Mouse (Mus musculus) testis, adult 2 months (tissue): ENCODE measurements around the gene Cd300lf.

Experiments
- CTCF ChIP-seq: fragments of 200-500 bp; IDR thresholded peaks from 2 replicates; pipeline ENCODE4 v1.5.1; 2012; ENCODE audit warnings: low read depth, mild to moderate bottlenecking, inconsistent platforms, low read length, moderate library complexity; ENCODE audit not compliant: control insufficient read depth, insufficient read depth, insufficient replicate concordance
- POLR2A ChIP-seq: fragments of 200-500 bp; IDR thresholded peaks from 2 replicates; pipeline ENCODE4 v1.6.1; 2012; ENCODE audit warnings: low read depth, mild to moderate bottlenecking, inconsistent platforms, low read length, moderate library complexity; ENCODE audit not compliant: control insufficient read depth

DNA sequence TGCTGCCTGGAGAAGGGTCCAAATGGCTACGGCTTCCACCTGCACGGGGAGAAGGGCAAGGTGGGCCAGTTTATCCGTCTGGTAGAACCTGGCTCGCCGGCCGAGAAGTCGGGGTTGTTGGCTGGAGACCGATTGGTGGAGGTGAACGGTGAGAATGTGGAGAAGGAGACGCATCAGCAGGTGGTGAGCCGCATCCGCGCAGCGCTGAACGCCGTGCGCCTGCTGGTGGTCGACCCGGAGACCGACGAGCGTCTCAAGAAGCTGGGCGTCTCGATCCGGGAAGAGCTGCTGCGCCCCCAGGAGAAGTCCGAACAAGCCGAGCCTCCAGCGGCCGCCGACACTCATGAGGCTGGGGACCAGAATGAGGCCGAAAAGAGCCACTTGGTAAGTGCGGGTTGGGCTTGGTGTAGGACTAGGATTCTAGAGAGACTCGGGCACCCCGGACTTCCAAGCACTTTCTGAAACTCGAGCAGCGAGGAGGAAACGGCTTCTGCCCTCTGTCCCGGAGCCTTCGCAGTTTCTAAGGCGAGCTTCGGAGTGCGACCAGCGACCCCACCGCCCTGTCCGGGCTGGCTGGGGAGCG lies 29.9 kb upstream of the Cd300lf start:
- no peak for TF ChIP-seq CTCF
- no peak for TF ChIP-seq POLR2A
